Mouse (Mus musculus): ENCODE measurements around the gene Zscan4d.
"Not testable (repeated sequence)": the region's sequence is repeated elsewhere in the genome, so short reads cannot be mapped to it uniquely, and the experiment has no call there.

The Zscan4d gene

GRCm38 (mm10) chr7:11166059-11166458, at the start of gene Zscan4d:
Gene Zscan4d, minus strand, starts transcription at chr7:11166159.
- DNase-seq (ENCODE audit: low read depth, low spot score) = not testable (repeated sequence)

GRCm38 (mm10) chr7:11158036-11158435, 7.9 kb downstream of the Zscan4d start:
- peak; percentile 40 for DNase-seq (ENCODE audit: low read depth, low spot score)

All from 3T3-L1 (cell line).